Mouse (Mus musculus): ENCODE data around the gene H2-DMb2. TPM values are rescaled to one million over a fixed set of nuclear protein-coding genes. Genes with fewer than 3 reads are reported as not detected.

H2-DMb2 gene
- polyA plus RNA-seq, 1 experiment from 2014 or later = 0.40 TPM

DNA sequence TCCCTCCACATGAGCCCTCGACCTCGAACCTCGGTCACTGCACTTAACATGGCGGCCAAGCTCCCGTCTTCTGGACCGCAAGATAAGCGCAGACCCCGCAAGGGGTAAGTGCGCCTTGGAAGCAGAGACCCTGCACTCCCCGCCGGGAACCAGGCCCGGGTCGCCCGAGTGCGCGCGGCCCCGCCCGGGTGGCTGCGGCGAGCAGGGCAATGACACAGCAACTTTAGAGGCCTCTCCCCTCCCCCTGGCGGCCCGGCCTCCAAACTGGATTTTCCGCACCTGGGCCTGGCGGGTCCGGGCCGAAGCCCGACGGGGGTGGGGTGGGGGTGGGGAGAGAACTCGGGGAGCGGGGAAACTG is 22.3 kb upstream of the H2-DMb2 start:
- peak overlapping the region; percentile 99 for H3K4me3 ChIP-seq
- H3K36me3 ChIP-seq = peaks cover 42% of the 10 kb centered on the region
- peaks cover 26% of the 10 kb centered on the region for H3K4me1 ChIP-seq
- no peak for DNase-seq (ENCODE audit: low spot score)
- H3K27ac ChIP-seq = peak overlapping the region; percentile 100
- WGBS = 0% methylated on average over 30 of the region's 31 CpGs
- no peaks in the 10 kb centered on the region for H3K27me3 ChIP-seq (ENCODE audit: low read depth, poor library complexity, severe bottlenecking)
- no peaks in the 10 kb centered on the region for H3K9me3 ChIP-seq (replicated peaks)

DNA sequence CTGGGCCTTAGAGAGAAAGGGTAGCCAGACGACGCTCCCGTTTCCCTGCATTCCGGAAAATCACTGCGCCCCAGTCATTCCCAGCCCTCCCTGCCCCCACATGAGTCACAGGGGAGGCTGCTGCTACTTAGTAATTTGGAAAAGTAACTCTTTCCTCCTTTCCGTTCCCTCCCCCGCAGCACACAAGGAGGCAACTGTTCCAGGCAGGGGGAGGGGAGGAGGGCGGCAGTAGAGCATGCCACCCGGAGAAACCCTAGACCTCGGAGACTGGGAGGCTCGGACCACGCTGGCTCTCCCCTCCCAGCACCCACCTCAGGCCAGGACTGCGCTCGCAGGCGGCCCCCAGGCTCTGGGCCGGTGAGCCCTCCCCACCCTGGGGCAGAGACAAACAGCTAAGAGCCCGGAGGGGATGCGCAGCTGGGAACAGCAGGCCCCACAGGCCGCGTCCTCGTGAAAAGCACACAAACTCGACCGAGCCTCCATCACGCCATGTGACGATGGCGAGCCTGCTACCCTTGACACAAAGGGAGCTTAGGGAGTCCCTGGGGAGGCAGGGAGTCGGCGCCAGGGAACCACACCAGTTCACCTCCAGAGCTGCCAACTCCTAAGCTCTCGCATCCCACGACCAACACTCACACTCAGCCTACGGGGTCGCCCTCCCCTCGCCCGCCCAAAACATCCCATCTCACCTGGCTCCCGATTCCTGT is 21.8 kb upstream of the H2-DMb2 start:
- Histone ChIP-seq H3K9me3 (replicated peaks) (no peaks in the 10 kb centered on the region), H3K27me3 (ENCODE audit: low read depth, poor library complexity, severe bottlenecking) (no peaks in the 10 kb centered on the region), H3K4me1 (peaks cover 25% of the 10 kb centered on the region), H3K36me3 (peaks cover 43% of the 10 kb centered on the region), H3K4me3 (peak overlapping the region; percentile 99), H3K27ac (peak overlapping the region; percentile 100)
- peak; percentile 92 for DNase-seq (ENCODE audit: low spot score)
- under 1% methylated on average over 30 of the region's 35 CpGs for WGBS

DNA sequence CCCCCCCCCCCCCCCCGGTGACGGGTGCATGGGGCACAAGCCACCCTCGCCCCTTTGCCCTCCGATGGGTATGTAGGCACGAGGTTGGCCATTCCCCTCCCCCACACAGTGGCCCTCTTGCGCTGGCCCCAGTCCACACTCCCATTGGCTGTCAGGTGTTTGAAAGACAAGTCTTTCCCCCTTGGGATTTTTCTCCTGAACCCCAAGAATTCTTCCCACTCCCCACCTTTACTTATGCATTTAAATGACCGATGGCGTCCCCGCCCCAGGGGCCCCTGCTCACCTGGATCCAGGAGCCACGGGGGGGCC is 21.3 kb upstream of the H2-DMb2 start:
- H3K4me1 ChIP-seq = peaks cover 24% of the 10 kb centered on the region
- DNase-seq (ENCODE audit: low spot score) = no peak
- H3K27me3 ChIP-seq (ENCODE audit: low read depth, poor library complexity, severe bottlenecking) = no peaks in the 10 kb centered on the region
- no peaks in the 10 kb centered on the region for H3K9me3 ChIP-seq (replicated peaks)
- peak overlapping the region; percentile 99 for H3K4me3 ChIP-seq
- H3K27ac ChIP-seq = peak overlapping the region; percentile 100
- H3K36me3 ChIP-seq = peaks cover 40% of the 10 kb centered on the region
- WGBS = 2% methylated on average over 9 of the region's 10 CpGs

DNA sequence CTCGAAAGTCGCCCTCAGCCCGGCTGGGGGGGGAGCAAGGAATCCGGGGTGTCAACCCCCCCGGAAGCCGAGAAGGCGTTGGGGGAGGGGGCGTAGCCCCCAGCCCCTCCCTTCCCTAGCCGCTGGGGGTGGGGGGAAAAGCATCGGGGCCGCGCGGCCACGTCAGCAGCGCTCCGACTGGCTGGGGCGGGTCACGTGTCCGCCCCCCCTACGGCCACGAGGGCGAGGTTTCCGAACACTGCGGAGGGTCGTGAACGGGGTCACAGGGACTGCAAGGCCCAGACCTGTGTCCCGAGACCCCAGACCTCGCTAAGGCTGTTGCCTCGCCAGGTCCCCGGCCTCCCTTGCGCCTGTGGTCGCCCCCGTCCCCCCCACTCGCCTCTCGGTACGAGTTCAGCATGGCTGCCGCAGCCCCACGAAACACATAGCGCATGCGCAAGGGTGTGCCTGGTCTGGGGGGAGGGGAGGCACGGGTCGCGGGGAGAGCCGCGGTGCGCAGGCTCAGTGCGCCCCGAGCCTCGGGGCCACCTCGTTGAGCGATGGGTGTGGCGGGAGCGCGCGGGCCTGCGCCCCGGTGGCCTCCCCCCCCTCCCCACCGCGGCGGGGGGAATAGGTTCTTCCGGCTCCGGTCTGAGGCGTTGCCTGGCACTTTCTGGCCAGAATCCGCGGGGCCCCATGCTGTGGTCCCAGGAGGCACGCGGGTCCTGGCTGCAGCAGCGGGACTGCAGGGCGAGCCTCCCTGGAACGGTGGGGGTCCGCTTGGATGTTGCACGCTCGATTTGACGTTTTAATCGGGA is 20.7 kb upstream of the H2-DMb2 start, which contains the start of gene Brd2:
Brd2 (minus strand) TSS at position 447 of the 797 bp plus-strand sequence.
- under 1% methylated on average over 74 of the region's 75 CpGs for WGBS

DNA sequence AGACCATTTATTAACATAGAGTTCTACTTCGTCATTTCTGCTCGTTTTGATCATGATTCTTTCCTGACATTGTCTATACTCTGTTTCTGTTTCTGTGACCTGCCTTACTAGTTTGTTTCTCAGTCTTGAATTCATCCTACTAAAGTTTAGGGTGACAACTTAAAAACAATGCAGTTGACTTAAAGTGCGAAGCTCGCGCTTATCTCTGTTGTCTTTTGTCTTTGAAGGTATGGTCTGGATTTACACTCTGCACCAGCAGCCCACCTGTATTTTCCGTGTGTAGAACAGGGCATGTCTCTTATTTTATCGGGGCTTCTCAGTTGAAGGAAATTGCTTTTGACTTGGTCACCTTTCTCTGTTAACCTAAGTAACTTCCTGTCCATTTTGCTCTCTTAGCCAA is 20.0 kb upstream of the H2-DMb2 start:
- peaks cover 27% of the 10 kb centered on the region for H3K36me3 ChIP-seq
- H3K27me3 ChIP-seq (ENCODE audit: low read depth, poor library complexity, severe bottlenecking) = no peaks in the 10 kb centered on the region
- no peaks in the 10 kb centered on the region for H3K9me3 ChIP-seq (replicated peaks)
- peaks cover 32% of the 10 kb centered on the region for H3K4me1 ChIP-seq
- H3K4me3 ChIP-seq = peak overlapping the region; percentile 99
- DNase-seq (ENCODE audit: low spot score) = no peak
- WGBS = 5% methylated on average over 7 of the region's 7 CpGs
- peak overlapping the region; percentile 100 for H3K27ac ChIP-seq

More for the DNA sequence above, 20.7 kb upstream of the H2-DMb2 start, which contains the start of gene Brd2:
- Histone ChIP-seq H3K4me3 (peak within 1 kb of the TSS; percentile 99), H3K27ac (peak within 1 kb of the TSS; percentile 100), H3K36me3 (peaks cover 34% of the 10 kb centered on the region), H3K4me1 (peaks cover 25% of the 10 kb centered on the region), H3K27me3 (ENCODE audit: low read depth, poor library complexity, severe bottlenecking) (no peaks in the 10 kb centered on the region), H3K9me3 (replicated peaks) (no peaks in the 10 kb centered on the region)
- peak; percentile 98 for DNase-seq (ENCODE audit: low spot score)

DNA sequence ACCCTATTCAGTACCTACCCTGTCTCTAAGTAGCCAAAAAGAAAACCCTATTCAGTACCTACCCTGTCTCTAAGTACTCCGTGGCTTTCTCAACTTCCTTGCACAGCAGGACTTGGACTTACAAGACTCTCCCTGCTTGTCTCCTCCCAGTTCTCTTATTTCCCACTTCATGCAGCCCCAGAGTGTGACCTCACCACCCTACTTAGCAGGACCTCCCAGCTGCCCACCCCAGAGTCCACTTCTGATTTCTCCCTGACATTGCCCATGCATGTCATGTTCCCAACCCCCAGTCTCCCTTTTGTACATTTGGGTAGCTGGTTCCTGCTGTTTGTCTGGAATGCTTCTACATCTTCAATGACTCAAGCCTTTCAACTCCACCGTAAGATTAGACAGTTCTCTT is 19.6 kb upstream of the H2-DMb2 start:
- Histone ChIP-seq H3K4me3 (peak overlapping the region; percentile 99), H3K4me1 (peaks cover 36% of the 10 kb centered on the region), H3K27me3 (ENCODE audit: low read depth, poor library complexity, severe bottlenecking) (no peaks in the 10 kb centered on the region), H3K27ac (peak overlapping the region; percentile 100), H3K9me3 (replicated peaks) (no peaks in the 10 kb centered on the region), H3K36me3 (peaks cover 23% of the 10 kb centered on the region)
- 26% methylated on average over 2 of the region's 2 CpGs for WGBS
- DNase-seq (ENCODE audit: low spot score) = no peak

DNA sequence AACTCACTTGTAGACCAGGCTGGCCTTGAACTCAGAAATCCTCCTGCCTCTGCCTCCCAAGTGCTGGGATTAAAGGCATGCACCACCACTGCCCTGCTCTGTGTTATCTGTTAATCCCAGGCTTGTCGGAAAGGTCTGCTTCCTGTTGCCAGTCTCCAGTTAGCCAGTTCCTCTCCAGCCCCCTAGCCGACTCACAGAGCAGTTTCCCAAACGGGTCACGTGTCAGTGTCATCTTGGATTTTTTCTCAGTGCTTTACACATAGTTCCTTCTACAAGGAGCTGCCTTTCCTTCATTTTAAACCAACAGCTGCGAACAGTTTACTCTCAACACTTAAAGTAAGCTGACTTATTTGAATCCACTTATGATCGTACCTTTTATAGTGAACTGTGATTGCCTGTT is 18.5 kb upstream of the H2-DMb2 start:
- Histone ChIP-seq H3K9me3 (replicated peaks) (no peaks in the 10 kb centered on the region), H3K36me3 (peaks cover 13% of the 10 kb centered on the region), H3K4me1 (peaks cover 48% of the 10 kb centered on the region), H3K27ac (no peak overlapping the region), H3K4me3 (no peak overlapping the region), H3K27me3 (ENCODE audit: low read depth, poor library complexity, severe bottlenecking) (no peaks in the 10 kb centered on the region)
- WGBS = 83% methylated on average over 6 of the region's 6 CpGs
- DNase-seq (ENCODE audit: low spot score) = no peak

DNA sequence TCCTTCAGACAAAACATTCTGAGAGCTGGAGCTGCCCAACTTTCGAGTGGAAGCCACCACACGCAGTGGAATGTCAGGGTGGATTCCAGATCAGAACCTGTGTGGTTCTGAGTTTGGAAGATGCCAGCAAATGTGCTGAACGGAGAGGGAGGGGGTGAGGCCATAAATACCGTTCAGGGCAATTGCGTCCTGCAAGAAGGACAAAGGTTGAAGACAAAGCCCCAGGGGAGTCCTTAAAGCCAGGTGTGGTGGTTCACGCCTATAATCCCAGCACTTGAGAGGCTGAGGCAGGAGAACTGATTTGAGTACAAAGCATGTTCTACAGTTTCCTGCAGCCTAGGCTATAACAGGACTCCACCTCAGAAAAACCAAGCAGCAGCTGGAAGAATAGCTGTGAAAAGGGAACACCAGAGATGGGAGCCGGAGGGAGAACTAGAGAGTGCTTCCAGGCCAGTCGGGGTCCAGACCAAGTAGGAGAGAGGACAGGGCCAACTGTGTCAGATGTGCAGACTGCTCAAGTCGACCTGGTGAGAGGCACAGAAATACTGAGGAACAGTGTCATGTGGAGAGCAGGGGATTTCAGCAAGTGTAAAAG is 16.2 kb upstream of the H2-DMb2 start:
- H3K4me1 ChIP-seq = peaks cover 53% of the 10 kb centered on the region
- peak overlapping the region; percentile 53; the same call in 1 of the 2 replicates for H3K27ac ChIP-seq
- WGBS = 53% methylated on average over 9 of the region's 9 CpGs
- H3K27me3 ChIP-seq (ENCODE audit: low read depth, poor library complexity, severe bottlenecking) = no peaks in the 10 kb centered on the region
- H3K36me3 ChIP-seq = peaks cover 12% of the 10 kb centered on the region
- peak overlapping the region; percentile 17; the same call in 1 of the 2 replicates for H3K4me3 ChIP-seq
- H3K9me3 ChIP-seq (replicated peaks) = no peaks in the 10 kb centered on the region
- DNase-seq (ENCODE audit: low spot score) = no peak

DNA sequence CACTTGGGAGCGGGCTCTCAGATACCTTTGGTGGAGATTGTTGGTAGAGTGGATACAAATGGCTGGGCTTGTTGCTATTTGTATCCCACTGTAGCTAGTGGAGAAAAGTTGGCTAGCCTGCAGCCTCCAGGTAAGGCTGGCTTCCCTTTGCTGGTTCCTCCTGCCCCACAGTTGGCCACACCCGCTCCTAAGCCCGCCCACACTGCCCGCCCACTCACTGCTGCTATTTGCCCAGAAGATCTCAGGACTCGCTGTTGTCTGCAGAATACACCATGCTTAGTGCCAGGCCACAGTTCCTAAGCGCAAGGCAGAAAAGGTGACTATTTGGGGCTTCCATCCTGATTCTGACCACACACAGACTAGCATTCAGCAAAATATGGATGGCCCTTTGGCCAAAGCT is 15.6 kb upstream of the H2-DMb2 start:
- no peaks in the 10 kb centered on the region for H3K27me3 ChIP-seq (ENCODE audit: low read depth, poor library complexity, severe bottlenecking)
- no peak overlapping the region for H3K27ac ChIP-seq
- no peak for DNase-seq (ENCODE audit: low spot score)
- 21% methylated on average over 6 of the region's 6 CpGs for WGBS
- H3K9me3 ChIP-seq (replicated peaks) = no peaks in the 10 kb centered on the region
- H3K4me3 ChIP-seq = no peak overlapping the region
- H3K4me1 ChIP-seq = peaks cover 53% of the 10 kb centered on the region
- peaks cover 12% of the 10 kb centered on the region for H3K36me3 ChIP-seq

DNA sequence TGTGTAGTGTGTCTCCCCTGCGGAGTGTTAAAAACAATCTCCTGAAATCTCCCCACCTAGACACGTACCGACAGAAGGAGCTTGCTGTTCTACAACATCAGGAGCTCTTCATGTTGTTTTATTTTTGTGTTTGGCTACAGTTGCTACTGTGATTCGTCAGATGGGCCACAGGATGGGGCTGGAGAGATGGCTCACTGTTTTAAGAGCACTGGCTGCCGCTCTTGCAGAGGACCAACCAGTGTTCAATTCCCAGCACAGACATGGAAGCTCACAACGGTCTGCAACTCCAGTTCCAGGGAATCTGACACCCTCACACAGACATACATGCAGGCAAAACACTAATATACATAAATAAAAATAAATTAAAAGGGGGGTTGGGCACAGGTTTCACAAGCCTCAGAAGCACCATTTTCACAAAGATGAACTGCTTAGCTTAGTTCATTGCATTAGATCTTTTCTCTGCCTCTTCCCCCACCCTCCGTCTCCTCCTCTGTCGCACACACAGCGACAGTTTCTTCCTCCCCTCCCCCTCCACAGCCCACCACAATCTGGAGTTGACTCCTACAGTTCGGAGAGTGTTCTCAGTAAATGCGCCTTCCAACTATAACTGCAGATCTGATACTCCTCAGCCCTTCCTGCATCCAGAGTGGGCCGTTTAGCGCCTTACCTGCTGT is 14.7 kb upstream of the H2-DMb2 start:
- Histone ChIP-seq H3K36me3 (peaks cover 12% of the 10 kb centered on the region), H3K4me1 (peaks cover 49% of the 10 kb centered on the region), H3K27me3 (ENCODE audit: low read depth, poor library complexity, severe bottlenecking) (no peaks in the 10 kb centered on the region), H3K9me3 (replicated peaks) (no peaks in the 10 kb centered on the region), H3K27ac (peak overlapping the region; percentile 71), H3K4me3 (peak overlapping the region; percentile 39)
- DNase-seq (ENCODE audit: low spot score) = no peak
- 22% methylated on average over 13 of the region's 13 CpGs for WGBS

DNA sequence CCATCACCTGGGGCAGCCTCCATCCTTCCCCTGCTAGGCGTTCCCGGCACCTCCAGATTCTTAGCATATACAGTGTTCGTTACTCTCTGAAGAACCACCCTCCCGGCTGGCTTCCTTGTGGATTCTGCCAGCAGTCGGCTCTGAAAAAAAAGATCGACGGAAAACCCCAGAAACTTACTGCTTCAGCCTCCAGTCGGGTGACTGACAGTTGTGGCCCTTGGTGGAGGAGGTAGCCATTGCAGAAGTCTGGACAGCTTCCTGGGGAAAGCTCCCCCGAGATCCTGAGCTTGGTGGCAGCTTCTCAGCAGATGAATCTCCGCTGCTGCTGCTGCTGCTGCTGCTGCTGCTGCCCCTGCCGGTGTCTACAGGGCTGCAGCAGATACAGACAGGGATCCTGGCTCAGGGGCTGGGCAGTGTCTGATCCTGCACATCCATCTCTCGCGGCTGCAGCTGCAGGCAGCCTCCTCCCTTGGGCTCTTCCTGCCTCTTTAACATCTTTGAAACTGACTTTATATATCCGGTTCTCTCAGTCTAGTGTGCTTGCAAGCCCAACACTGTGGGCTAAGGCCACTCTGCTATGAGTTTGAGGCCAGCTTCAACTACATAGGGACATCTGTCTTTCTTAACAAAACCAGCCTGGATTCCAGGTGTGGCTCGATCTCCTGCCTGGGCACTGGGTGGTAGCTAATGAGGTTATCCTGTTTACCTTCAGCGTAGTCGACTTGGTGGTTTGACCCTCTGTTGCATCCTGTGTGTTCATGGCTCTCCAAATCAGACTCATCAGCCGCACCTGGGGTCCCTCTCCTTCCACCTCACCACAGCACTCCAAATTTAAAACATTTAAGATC is 13.9 kb upstream of the H2-DMb2 start:
- peak overlapping the region; percentile 71 for H3K27ac ChIP-seq
- no peak for DNase-seq (ENCODE audit: low spot score)
- 19% methylated on average over 18 of the region's 18 CpGs for WGBS
- peaks cover 12% of the 10 kb centered on the region for H3K36me3 ChIP-seq
- peaks cover 41% of the 10 kb centered on the region for H3K4me1 ChIP-seq
- no peaks in the 10 kb centered on the region for H3K9me3 ChIP-seq (replicated peaks)
- no peaks in the 10 kb centered on the region for H3K27me3 ChIP-seq (ENCODE audit: low read depth, poor library complexity, severe bottlenecking)
- H3K4me3 ChIP-seq = peak overlapping the region; percentile 39

Measured in limb, embryonic 10.5 days (tissue).